Mouse (Mus musculus) CH12.LX (cell line): ENCODE measurements around the gene Frmd4a. TPM values are rescaled to one million over a fixed set of nuclear protein-coding genes. Genes with fewer than 3 reads are reported as not detected.

Experiments
- DNase-seq: peaks from one replicate; pipeline ENCODE4 v3.0.0-alpha.2; 2013; ENCODE audit errors: extremely low read depth
- H3K27ac ChIP-seq: 2 replicates; pipeline ENCODE4 v1.5.1; 2012; ENCODE audit warnings: low read depth, mild to moderate bottlenecking, control low read depth, moderate library complexity; ENCODE audit not compliant: insufficient read depth
- H3K27me3 ChIP-seq: replicated peaks from 2 replicates; pipeline ENCODE3; 2012; ENCODE audit warnings: inconsistent platforms
- H3K36me3 ChIP-seq, 2 experiments: replicated peaks in 1 of 2; 2 replicates each; pipeline versions ENCODE3 to v1.6.1; 2012; ENCODE audit warnings: inconsistent platforms in 1 of 2, low read length in 1 of 2, mild to moderate bottlenecking in 1 of 2, mixed read lengths in 1 of 2, moderate library complexity in 1 of 2; ENCODE audit not compliant: control insufficient read depth in 1 of 2, insufficient read depth in 1 of 2
- H3K4me1 ChIP-seq, 2 experiments: 2 replicates each; pipeline ENCODE4 v1.6.1; 2012; ENCODE audit warnings: inconsistent platforms in 1 of 2, moderate library complexity in 1 of 2; ENCODE audit not compliant: insufficient read depth in 2 of 2, control insufficient read depth in 1 of 2
- H3K4me2 ChIP-seq: 2 replicates; pipeline ENCODE4 v1.6.1; 2012; ENCODE audit warnings: low read depth, mild to moderate bottlenecking, control low read depth; ENCODE audit not compliant: poor library complexity, insufficient read depth, severe bottlenecking
- H3K4me3 ChIP-seq, 3 experiments: fragments of 150-350 bp in 1 of 3; sonication (generic) in 1 of 3; replicated peaks in 1 of 3; 2 replicates each; pipeline versions ENCODE3 to v1.5.1; 2011 to 2012; ENCODE audit warnings: low read depth in 2 of 3, low read length in 2 of 3, mild to moderate bottlenecking in 2 of 3, moderate library complexity in 2 of 3, control low read depth in 1 of 3, improper control_type of control experiment in 1 of 3, inconsistent platforms in 1 of 3, mixed read lengths in 1 of 3; ENCODE audit not compliant: poor library complexity in 1 of 3
- H3K79me2 ChIP-seq: replicated peaks from 2 replicates; pipeline ENCODE4 v1.6.1; 2012; ENCODE audit warnings: mild to moderate bottlenecking, moderate library complexity; ENCODE audit not compliant: control insufficient read depth, poor library complexity, insufficient read depth, severe bottlenecking; ENCODE audit errors: extremely low read depth
- H3K9ac ChIP-seq: 2 replicates; pipeline ENCODE4 v1.6.1; 2012; ENCODE audit warnings: low read depth, mild to moderate bottlenecking, control low read depth, moderate library complexity; ENCODE audit not compliant: insufficient read depth
- H3K9me3 ChIP-seq: replicated peaks from 2 replicates; pipeline ENCODE3; 2012; ENCODE audit warnings: low read length, inconsistent platforms, mixed read lengths
- BHLHE40 ChIP-seq: IDR thresholded peaks from 2 replicates; pipeline ENCODE4 v1.6.1; 2011; ENCODE audit warnings: mild to moderate bottlenecking, low read depth, low read length, improper control_type of control experiment
- CHD2 ChIP-seq: IDR thresholded peaks from 2 replicates; pipeline ENCODE4 v1.6.1; 2011; ENCODE audit warnings: low read length, improper control_type of control experiment
- CTCF ChIP-seq, 2 experiments: IDR thresholded peaks in 1 of 2; conservative IDR thresholded peaks in 1 of 2; 2 replicates each; pipeline ENCODE4 v1.5.1; 2011 to 2012; ENCODE audit warnings: low read depth in 2 of 2, low read length in 2 of 2, improper control_type of control experiment in 1 of 2, inconsistent platforms in 1 of 2, mild to moderate bottlenecking in 1 of 2, moderate library complexity in 1 of 2
- E2F4 ChIP-seq: IDR thresholded peaks from 2 replicates; pipeline ENCODE4 v1.6.1; 2011; ENCODE audit warnings: low read depth, low read length, improper control_type of control experiment; ENCODE audit not compliant: insufficient replicate concordance
- GABPA ChIP-seq: IDR thresholded peaks from 2 replicates; pipeline ENCODE4 v1.6.1; 2012; ENCODE audit warnings: low read depth, low read length, improper control_type of control experiment, inconsistent platforms; ENCODE audit not compliant: insufficient replicate concordance
- JUN ChIP-seq: IDR thresholded peaks from 2 replicates; pipeline ENCODE4 v1.6.1; 2011; ENCODE audit warnings: low read depth, mild to moderate bottlenecking, low read length, improper control_type of control experiment, moderate library complexity; ENCODE audit not compliant: insufficient read depth
- KAT2A ChIP-seq: IDR thresholded peaks from 2 replicates; pipeline ENCODE4 v1.6.1; 2012; ENCODE audit warnings: low read length, improper control_type of control experiment, inconsistent platforms; ENCODE audit not compliant: insufficient replicate concordance
- MAFK ChIP-seq: IDR thresholded peaks from 2 replicates; pipeline ENCODE4 v1.6.1; 2011; ENCODE audit warnings: low read length, improper control_type of control experiment; ENCODE audit not compliant: insufficient replicate concordance
- MAZ ChIP-seq: IDR thresholded peaks from 2 replicates; pipeline ENCODE4 v1.6.1; 2012; ENCODE audit warnings: low read depth, mild to moderate bottlenecking, inconsistent platforms, low read length, improper control_type of control experiment, moderate library complexity
- MEF2A ChIP-seq: IDR thresholded peaks from 2 replicates; pipeline ENCODE4 v1.6.1; 2014; ENCODE audit warnings: low read depth, mild to moderate bottlenecking, inconsistent platforms, low read length, improper control_type of control experiment, borderline replicate concordance
- MXI1 ChIP-seq: IDR thresholded peaks from 2 replicates; pipeline ENCODE4 v1.6.1; 2011; ENCODE audit warnings: mild to moderate bottlenecking, low read depth, low read length, improper control_type of control experiment
- NELFE ChIP-seq: IDR thresholded peaks from 2 replicates; pipeline ENCODE4 v1.6.1; 2011; ENCODE audit warnings: low read depth, low read length, improper control_type of control experiment
- POLR2AphosphoS2 ChIP-seq: IDR thresholded peaks from 2 replicates; pipeline ENCODE4 v1.6.1; 2011; ENCODE audit warnings: low read depth, low read length, improper control_type of control experiment
- RAD21 ChIP-seq: IDR thresholded peaks from 2 replicates; pipeline ENCODE4 v1.6.1; 2011; ENCODE audit warnings: low read depth, mild to moderate bottlenecking, low read length, improper control_type of control experiment, moderate library complexity
- dilution Hi-C: fragments of 300-500 bp; cut with MboI; formaldehyde crosslinking; loops from 2 replicates; pipeline ENCODE4 v1.14.3; 2020; ENCODE audit warnings: low sequenced_read_pairs; ENCODE audit not compliant: extremely low pct_unique_long_range_greater_than_20kb, extremely low pct_ligation_motif_present
- in situ Hi-C: fragments of 300-500 bp; cut with MboI; formaldehyde crosslinking; loops from 3 replicates; pipeline ENCODE4 v1.14.3; 2019; ENCODE audit warnings: low sequenced_read_pairs, low pct_ligation_motif_present, low pct_unique_long_range_greater_than_20kb, mixed read lengths
- polyA plus RNA-seq: library from polyadenylated mRNA; unstranded; fragments of >175 nt; gene quantifications from 2 replicates; pipeline ENCODE4 v1.2.1, GENCODE M21; 2012; ENCODE audit warnings: low read depth; ENCODE audit not compliant: insufficient read length
- total RNA-seq, 2 experiments: library from RNA; depleted of rRNA; stranded (reverse); fragments of 300-350 nt in 1 of 2; fragments of >200 nt in 1 of 2; gene quantifications; 2 replicates each; pipeline ENCODE4 v1.2.3; 2012 to 2014

The Frmd4a gene
- total and polyA plus RNA-seq, 3 experiments = 0.13 to 2.0 (median 0.32) TPM

GRCm38 (mm10) chr2:4563322-4563721, 545.8 kb downstream of the Frmd4a start:
- Histone ChIP-seq H3K4me2 (no peak overlapping the region), H3K79me2 (no peaks in the 10 kb centered on the region), H3K9ac (no peak overlapping the region), H3K27ac (no peak overlapping the region), H3K27me3 (no peaks in the 10 kb centered on the region), H3K9me3 (no peaks in the 10 kb centered on the region), H3K4me1 (peaks cover 0 to 26% of the 10 kb centered on the region in 2 experiments; a peak in 2 of 4 replicates), H3K36me3 (peaks cover 0 to 3% of the 10 kb centered on the region in 2 experiments), H3K4me3 (no peak overlapping the region)
- dilution Hi-C loops = no loop called here
- TF ChIP-seq MXI1 = no peak
- TF ChIP-seq NELFE = no peak
- TF ChIP-seq MAZ = no peak
- no peak for TF ChIP-seq GABPA
- no peak for TF ChIP-seq CHD2
- TF ChIP-seq JUN = no peak
- no peak for DNase-seq
- in situ Hi-C loops = no loop called here

- Histone ChIP-seq H3K4me3 (no peak overlapping the region), H3K9ac (no peak overlapping the region), H3K9me3 (no peaks in the 10 kb centered on the region), H3K36me3 (peaks cover 0 to 3% of the 10 kb centered on the region in 2 experiments), H3K27me3 (no peaks in the 10 kb centered on the region), H3K27ac (no peak overlapping the region), H3K4me2 (no peak overlapping the region), H3K79me2 (no peaks in the 10 kb centered on the region), H3K4me1 (peaks cover 3 to 39% of the 10 kb centered on the region in 2 experiments; a peak in 3 of 4 replicates)
- in situ Hi-C loops (no loop called here), dilution Hi-C loops (no loop called here)
- TF ChIP-seq BHLHE40 (no peak), E2F4 (no peak), RAD21 (no peak)
- no peak for DNase-seq
Observed at GRCm38 (mm10) chr2:4566260-4566955, 548.9 kb downstream of the Frmd4a start.

- no peak for TF ChIP-seq CHD2
- no peak for TF ChIP-seq POLR2AphosphoS2
- no peak for TF ChIP-seq MEF2A
- no peak for TF ChIP-seq CTCF (conservative IDR thresholded peaks at IDR 0.05 in 1 of 2, IDR thresholded peaks at IDR 0.05 in 1 of 2; ENCODE audit: low read depth in 2 of 2, low read length in 2 of 2)
- TF ChIP-seq KAT2A = no peak
- TF ChIP-seq MAFK = no peak
- no peak for TF ChIP-seq GABPA
- no peak for TF ChIP-seq MXI1
- Histone ChIP-seq H3K27ac (no peak overlapping the region), H3K36me3 (peaks cover 0 to 3% of the 10 kb centered on the region in 2 experiments), H3K79me2 (no peaks in the 10 kb centered on the region), H3K9me3 (no peaks in the 10 kb centered on the region), H3K9ac (no peak overlapping the region), H3K4me1 (peaks cover 3 to 42% of the 10 kb centered on the region in 2 experiments; a peak in 3 of 4 replicates), H3K4me3 (no peak overlapping the region), H3K4me2 (no peak overlapping the region), H3K27me3 (no peaks in the 10 kb centered on the region)
- dilution Hi-C loops (no loop called here), in situ Hi-C loops (no loop called here)
- no peak for DNase-seq
Observed at GRCm38 (mm10) chr2:4566956-4567680, 549.6 kb downstream of the Frmd4a start.
